Mouse (Mus musculus): ENCODE data around the gene Mcf2l.

GRCm38 (mm10) chr8:12896494-12897373 lies 23.1 kb downstream of the Mcf2l start:
- TF ChIP-seq HCFC1 (IDR thresholded peaks at IDR 0.05; ENCODE audit: borderline replicate concordance, insufficient read depth, low read length) (no peak), ZC3H11A (IDR thresholded peaks at IDR 0.05; ENCODE audit: borderline replicate concordance, low read depth, low read length) (peak; percentile 64; the same call in 1 of the 2 replicates), CHD2 (IDR thresholded peaks at IDR 0.05; ENCODE audit: low read depth, low read length) (no peak)
